Mouse (Mus musculus) kidney, embryonic 15.5 days (tissue): ENCODE results near the gene Acer2. TPM values are rescaled to one million over a fixed set of nuclear protein-coding genes. Genes with fewer than 3 reads are reported as not detected.
A peak's percentile ranks its signal among the peaks of the same experiment; 100 is the strongest.
"Not testable (repeated sequence)": the region's sequence is repeated elsewhere in the genome, so short reads cannot be mapped to it uniquely, and the experiment has no call there.

Experiments
- ATAC-seq: fragments of 200-750 bp; cut with Nextera tagmentation; replicated peaks from 2 replicates; pipeline ENCODE4 v1.8.0; 2017; ENCODE audit warnings: moderate TSS enrichment; ENCODE audit not compliant: low FRiP score
- H3K27ac ChIP-seq: fragments of 300-500 bp; sonication (generic); 2 replicates; pipeline ENCODE4 v1.5.1; 2015; ENCODE audit warnings: mild to moderate bottlenecking, inconsistent platforms
- H3K27me3 ChIP-seq: fragments of 300-500 bp; sonication (generic); 2 replicates; pipeline ENCODE4 v1.6.1; 2015; ENCODE audit warnings: inconsistent platforms
- H3K36me3 ChIP-seq: fragments of 300-500 bp; sonication (generic); 2 replicates; pipeline ENCODE4 v1.6.1; 2015; ENCODE audit warnings: inconsistent platforms
- H3K4me1 ChIP-seq: fragments of 300-500 bp; sonication (generic); 2 replicates; pipeline ENCODE4 v1.6.1; 2015; ENCODE audit warnings: inconsistent platforms
- H3K4me2 ChIP-seq: fragments of 300-500 bp; sonication (generic); 2 replicates; pipeline ENCODE4 v1.6.1; 2015; ENCODE audit warnings: moderate library complexity, mild to moderate bottlenecking, inconsistent platforms
- H3K4me3 ChIP-seq: fragments of 300-500 bp; sonication (generic); replicated peaks from 2 replicates; pipeline ENCODE4 v1.5.1; 2015; ENCODE audit warnings: mild to moderate bottlenecking, inconsistent platforms
- H3K9ac ChIP-seq: fragments of 300-500 bp; sonication (generic); 2 replicates; pipeline ENCODE4 v1.6.1; 2015; ENCODE audit warnings: mild to moderate bottlenecking, inconsistent platforms
- H3K9me3 ChIP-seq: fragments of 300-500 bp; sonication (generic); replicated peaks from 2 replicates; pipeline ENCODE4 v1.6.1; 2016; ENCODE audit warnings: inconsistent platforms
- WGBS: fragments of 180-500 bp; shearing (Covaris S2); methylation state at CpG from one replicate; pipeline ENCODE4 v1.1.7; 2015; ENCODE audit warnings: mixed read lengths; 5-methylcytosine and 5-hydroxymethylcytosine counted together
- polyA plus RNA-seq: library from polyadenylated mRNA; unstranded; fragments of >200 nt; fragmentation: Nextera tagmentation; extraction: Ambion mirVana; gene quantifications from 2 replicates; pipeline ENCODE4 v1.2.1, GENCODE M21; 2015

Gene Acer2
- polyA plus RNA-seq, result 37.3 and 37.9 TPM in 2 replicates

- Histone ChIP-seq H3K9me3 (no peaks in the 10 kb centered on the region), H3K27me3 (0 out of 2 replicates have a peak, but pooled peaks cover 5% of the 10 kb centered on the region), H3K4me1 (peaks cover 16% of the 10 kb centered on the region), H3K9ac (peak within 1 kb of the TSS; percentile 74), H3K36me3 (no peaks in the 10 kb centered on the region), H3K4me3 (peak within 1 kb of the TSS; percentile 66), H3K4me2 (peak within 1 kb of the TSS; percentile 90), H3K27ac (peak within 1 kb of the TSS; percentile 15)
- ATAC-seq, result peak; percentile 97
- under 1% methylated on average over 60 of the region's 60 CpGs for WGBS
Measured at GRCm38 (mm10) chr4:86874146-86874847, at the start of gene Acer2. Gene Acer2, plus strand, starts transcription at chr4:86874396.

- no peaks in the 10 kb centered on the region for H3K27me3 ChIP-seq
- H3K9ac ChIP-seq, result no peak overlapping the region
- no peaks in the 10 kb centered on the region for H3K9me3 ChIP-seq
- no peak for ATAC-seq
- H3K27ac ChIP-seq, result no peak overlapping the region
- WGBS, result 94% methylated on average over 7 of the region's 7 CpGs
- no peaks in the 10 kb centered on the region for H3K4me1 ChIP-seq
- no peak overlapping the region for H3K4me3 ChIP-seq
- H3K36me3 ChIP-seq, result peaks cover 79% of the 10 kb centered on the region
- H3K4me2 ChIP-seq, result no peak overlapping the region
Measured at GRCm38 (mm10) chr4:86825143-86825542, 49.1 kb upstream of the Acer2 start.

GRCm38 (mm10) chr4:86831896-86832295, 42.3 kb upstream of the Acer2 start:
- Histone ChIP-seq H3K4me2 (no peak overlapping the region), H3K4me1 (no peaks in the 10 kb centered on the region), H3K9me3 (no peaks in the 10 kb centered on the region), H3K36me3 (peaks cover 71% of the 10 kb centered on the region), H3K27me3 (no peaks in the 10 kb centered on the region), H3K9ac (no peak overlapping the region), H3K27ac (no peak overlapping the region), H3K4me3 (no peak overlapping the region)
- ATAC-seq, result no peak
- 91% methylated on average over 2 of the region's 2 CpGs for whole genome bisulfite sequencing

GRCm38 (mm10) chr4:86841141-86841540, 33.1 kb upstream of the Acer2 start:
- H3K27me3 ChIP-seq, H3K27ac ChIP-seq, H3K9ac ChIP-seq, H3K9me3 ChIP-seq, H3K4me2 ChIP-seq, ATAC-seq, H3K4me1 ChIP-seq, H3K4me3 ChIP-seq: not testable (repeated sequence)
- 98% methylated on average over 2 of the region's 2 CpGs for WGBS
- H3K36me3 ChIP-seq, result peaks cover 80% of the 10 kb centered on the region

GRCm38 (mm10) chr4:86845384-86845783, 28.8 kb upstream of the Acer2 start:
- H3K9me3 ChIP-seq, result no peaks in the 10 kb centered on the region
- 90% methylated on average over 3 of the region's 3 CpGs for WGBS
- H3K4me1 ChIP-seq, result no peaks in the 10 kb centered on the region
- H3K27ac ChIP-seq, result no peak overlapping the region
- H3K9ac ChIP-seq, result no peak overlapping the region
- ATAC-seq, result no peak
- H3K36me3 ChIP-seq, result peaks cover 76% of the 10 kb centered on the region
- no peak overlapping the region for H3K4me2 ChIP-seq
- H3K27me3 ChIP-seq, result no peaks in the 10 kb centered on the region
- no peak overlapping the region for H3K4me3 ChIP-seq

GRCm38 (mm10) chr4:86847246-86847645, 26.9 kb upstream of the Acer2 start:
- Histone ChIP-seq H3K9ac (no peak overlapping the region), H3K27me3 (no peaks in the 10 kb centered on the region), H3K4me1 (no peaks in the 10 kb centered on the region), H3K4me2 (no peak overlapping the region), H3K4me3 (no peak overlapping the region), H3K27ac (no peak overlapping the region), H3K9me3 (no peaks in the 10 kb centered on the region), H3K36me3 (peaks cover 69% of the 10 kb centered on the region)
- no peak for ATAC-seq
- WGBS, result 87% methylated on average over 2 of the region's 2 CpGs

GRCm38 (mm10) chr4:86851331-86851730, 22.9 kb upstream of the Acer2 start:
- H3K9ac ChIP-seq, result no peak overlapping the region
- no peak overlapping the region for H3K4me3 ChIP-seq
- ATAC-seq, result no peak; the same call in 1 of the 2 replicates
- H3K4me2 ChIP-seq, result no peak overlapping the region
- peaks cover 12% of the 10 kb centered on the region for H3K4me1 ChIP-seq
- WGBS, result 80% methylated on average over 2 of the region's 2 CpGs
- H3K36me3 ChIP-seq, result peaks cover 65% of the 10 kb centered on the region
- 0 out of 2 replicates have a peak overlapping the region, but pooled peaks have one; percentile 37 for H3K27ac ChIP-seq
- no peaks in the 10 kb centered on the region for H3K27me3 ChIP-seq
- no peaks in the 10 kb centered on the region for H3K9me3 ChIP-seq

GRCm38 (mm10) chr4:86852018-86852417, 22.2 kb upstream of the Acer2 start:
- Histone ChIP-seq H3K4me3 (no peak overlapping the region), H3K4me2 (no peak overlapping the region), H3K9ac (no peak overlapping the region), H3K27me3 (no peaks in the 10 kb centered on the region), H3K27ac (0 out of 2 replicates have a peak overlapping the region, but pooled peaks have one; percentile 37), H3K36me3 (peaks cover 61% of the 10 kb centered on the region), H3K9me3 (no peaks in the 10 kb centered on the region), H3K4me1 (peaks cover 12% of the 10 kb centered on the region)
- no peak for ATAC-seq
- 63% methylated on average over 3 of the region's 3 CpGs for WGBS

- Histone ChIP-seq H3K9me3 (no peaks in the 10 kb centered on the region), H3K4me1 (peaks cover 15% of the 10 kb centered on the region), H3K27me3 (no peaks in the 10 kb centered on the region), H3K9ac (no peak overlapping the region), H3K27ac (peak overlapping the region; percentile 51; the same call in 1 of the 2 replicates), H3K36me3 (peaks cover 51% of the 10 kb centered on the region), H3K4me3 (no peak overlapping the region), H3K4me2 (no peak overlapping the region)
- ATAC-seq, result no peak
- WGBS, result 86% methylated on average over 4 of the region's 4 CpGs
Measured at GRCm38 (mm10) chr4:86852813-86853590, 21.2 kb upstream of the Acer2 start.

GRCm38 (mm10) chr4:86856304-86857112, 17.7 kb upstream of the Acer2 start:
- Histone ChIP-seq H3K4me1 (peaks cover 17% of the 10 kb centered on the region), H3K4me3 (peak overlapping the region; percentile 94), H3K36me3 (peaks cover 39% of the 10 kb centered on the region), H3K4me2 (peak overlapping the region; percentile 67), H3K9me3 (no peaks in the 10 kb centered on the region), H3K27me3 (no peaks in the 10 kb centered on the region), H3K27ac (peak overlapping the region; percentile 97), H3K9ac (peak overlapping the region; percentile 99)
- 1% methylated on average over 50 of the region's 50 CpGs for WGBS
- no peak for ATAC-seq

GRCm38 (mm10) chr4:86857113-86858069, 16.8 kb upstream of the Acer2 start, which contains the start of gene Rps6:
Gene Rps6, minus strand, starts transcription at chr4:86857412.
- H3K4me1 ChIP-seq, result peaks cover 17% of the 10 kb centered on the region
- WGBS, result 1% methylated on average over 68 of the region's 68 CpGs
- peak; percentile 98 for ATAC-seq
- peak within 1 kb of the TSS; percentile 94 for H3K4me3 ChIP-seq
- H3K27me3 ChIP-seq, result no peaks in the 10 kb centered on the region
- no peaks in the 10 kb centered on the region for H3K9me3 ChIP-seq
- H3K9ac ChIP-seq, result peak within 1 kb of the TSS; percentile 99
- H3K36me3 ChIP-seq, result peaks cover 32% of the 10 kb centered on the region
- H3K27ac ChIP-seq, result peak within 1 kb of the TSS; percentile 97
- H3K4me2 ChIP-seq, result peak within 1 kb of the TSS; percentile 80
